Mouse (Mus musculus) E14TG2a.4 (cell line): ENCODE results near the gene Taf12.

Experiments used
- H3K27me3 ChIP-seq: 2 replicates; pipeline ENCODE4 v1.6.1; 2014; ENCODE audit warnings: low read length, control low read depth; ENCODE audit not compliant: insufficient read depth
- H3K36me3 ChIP-seq: 2 replicates; pipeline ENCODE4 v1.6.1; 2014; ENCODE audit warnings: low read length, control low read depth; ENCODE audit not compliant: insufficient read depth
- H3K4me1 ChIP-seq: replicated peaks from 2 replicates; pipeline ENCODE4 v1.6.1; 2014; ENCODE audit warnings: low read depth, low read length, control low read depth
- H3K4me3 ChIP-seq: replicated peaks from 2 replicates; pipeline ENCODE4 v1.5.1; 2014; ENCODE audit warnings: mild to moderate bottlenecking, low read length
- H3K9me3 ChIP-seq: 2 replicates; pipeline ENCODE4 v1.6.1; 2014; ENCODE audit warnings: low read length, control low read depth
- CTCF ChIP-seq: conservative IDR thresholded peaks from 2 replicates; pipeline ENCODE4 v1.5.1; 2014; ENCODE audit warnings: low read length
- NANOG ChIP-seq: IDR thresholded peaks from 2 replicates; pipeline ENCODE4 v1.6.1; 2014; ENCODE audit warnings: borderline replicate concordance, low read length, mixed read lengths
- POU5F1 ChIP-seq: IDR thresholded peaks from 2 replicates; pipeline ENCODE4 v1.6.1; 2014; ENCODE audit warnings: low read length, borderline replicate concordance

Taf12 gene

DNA sequence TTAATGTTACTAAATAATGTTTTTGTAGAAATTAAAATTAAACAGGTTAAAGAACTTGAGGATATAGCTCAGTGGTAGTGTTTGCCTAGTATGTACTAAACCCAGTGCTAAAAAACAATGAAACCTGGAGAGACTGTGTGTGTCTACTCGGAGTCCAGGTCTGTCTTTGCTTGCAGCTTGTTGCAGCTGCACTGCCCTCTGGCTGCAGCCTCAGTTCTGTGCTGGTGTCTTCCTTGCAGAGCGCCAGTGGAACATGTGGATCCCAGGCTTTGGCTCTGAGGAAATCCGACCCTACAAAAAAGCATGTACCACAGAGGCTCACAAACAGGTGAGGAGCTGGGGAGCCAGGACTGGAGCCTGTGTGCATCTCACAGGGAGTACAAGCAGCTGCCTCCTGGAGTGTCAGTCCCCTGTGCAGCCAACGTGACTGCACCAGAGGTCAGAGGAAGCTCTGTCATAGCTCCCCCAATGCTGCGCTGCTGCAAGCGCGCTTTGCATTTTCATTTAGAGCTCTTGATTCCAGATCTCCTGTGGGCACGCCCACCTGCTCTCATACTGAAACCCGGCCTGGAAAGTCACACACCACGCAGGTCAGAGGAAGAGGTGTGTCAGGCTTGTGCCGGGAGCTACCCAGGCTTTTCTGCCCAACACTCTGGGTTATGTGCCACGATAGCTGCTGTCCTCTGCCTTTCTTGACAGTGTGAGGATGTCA lies 17.6 kb downstream of the Taf12 start:
- no peaks in the 10 kb centered on the region for H3K27me3 ChIP-seq
- no peaks in the 10 kb centered on the region for H3K9me3 ChIP-seq
- peaks cover 31% of the 10 kb centered on the region for H3K36me3 ChIP-seq
- H3K4me3 ChIP-seq, result peak overlapping the region; percentile 27; the same call in 1 of the 2 replicates
- TF ChIP-seq POU5F1, result no peak
- TF ChIP-seq CTCF, result 0 out of 2 replicates have a peak, but pooled peaks have one; percentile 15
- TF ChIP-seq NANOG, result no peak
- H3K4me1 ChIP-seq, result peaks cover 54% of the 10 kb centered on the region

DNA sequence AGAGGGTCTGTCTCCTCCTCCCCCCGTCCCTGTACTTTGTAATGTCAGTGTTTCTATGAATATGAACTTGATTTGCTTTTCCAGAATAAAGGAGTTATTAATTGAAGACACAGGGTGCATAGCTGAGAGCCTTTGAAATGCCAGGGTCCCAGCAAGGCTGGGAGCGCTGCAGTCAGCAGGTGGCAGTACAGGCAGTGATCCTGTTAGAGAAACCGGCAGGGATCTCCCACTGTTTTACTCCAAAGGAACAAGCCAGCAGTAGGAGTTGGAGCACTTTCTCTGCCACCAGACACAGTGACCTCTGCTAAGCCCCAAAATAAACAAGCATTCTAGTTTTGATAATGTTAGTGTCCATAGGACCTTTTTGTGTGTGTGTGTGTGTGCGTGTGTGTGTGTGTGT lies 18.8 kb downstream of the Taf12 start:
- Histone ChIP-seq H3K4me1 (peaks cover 54% of the 10 kb centered on the region), H3K27me3 (no peaks in the 10 kb centered on the region), H3K4me3 (no peak overlapping the region), H3K9me3 (no peaks in the 10 kb centered on the region), H3K36me3 (peaks cover 31% of the 10 kb centered on the region)
- TF ChIP-seq NANOG (no peak), CTCF (peak; percentile 33)

DNA sequence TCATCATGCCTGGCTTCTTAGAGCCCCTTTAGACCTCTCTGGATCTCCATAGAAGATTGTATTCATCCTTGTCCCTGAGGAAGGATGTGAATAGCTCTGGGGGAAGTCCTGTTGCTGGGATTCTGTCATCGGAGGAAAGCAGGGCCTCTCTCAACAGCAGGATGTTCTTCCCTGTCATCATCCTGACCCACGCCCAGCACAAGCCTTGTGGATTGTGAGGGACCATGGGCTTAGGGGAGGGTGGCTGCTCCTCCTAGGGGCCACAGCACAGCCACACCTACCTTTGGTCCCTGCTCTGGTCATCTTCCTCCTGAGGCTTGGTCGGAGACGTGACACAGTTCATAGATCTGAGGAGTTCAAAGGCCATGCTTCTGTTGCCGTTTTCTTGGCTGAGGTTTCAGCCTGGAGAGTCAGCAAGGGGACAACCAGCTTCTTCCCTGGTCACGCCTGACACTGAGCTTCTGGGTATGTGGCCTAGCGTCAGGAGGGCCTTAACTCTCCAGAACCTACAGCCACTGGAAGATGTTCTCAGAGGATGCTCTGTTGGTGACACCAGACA lies 19.6 kb downstream of the Taf12 start:
- peaks cover 56% of the 10 kb centered on the region for H3K4me1 ChIP-seq
- no peaks in the 10 kb centered on the region for H3K9me3 ChIP-seq
- peaks cover 31% of the 10 kb centered on the region for H3K36me3 ChIP-seq
- no peak overlapping the region for H3K4me3 ChIP-seq
- H3K27me3 ChIP-seq, result no peaks in the 10 kb centered on the region
- TF ChIP-seq POU5F1 (no peak), CTCF (no peak), NANOG (no peak)

DNA sequence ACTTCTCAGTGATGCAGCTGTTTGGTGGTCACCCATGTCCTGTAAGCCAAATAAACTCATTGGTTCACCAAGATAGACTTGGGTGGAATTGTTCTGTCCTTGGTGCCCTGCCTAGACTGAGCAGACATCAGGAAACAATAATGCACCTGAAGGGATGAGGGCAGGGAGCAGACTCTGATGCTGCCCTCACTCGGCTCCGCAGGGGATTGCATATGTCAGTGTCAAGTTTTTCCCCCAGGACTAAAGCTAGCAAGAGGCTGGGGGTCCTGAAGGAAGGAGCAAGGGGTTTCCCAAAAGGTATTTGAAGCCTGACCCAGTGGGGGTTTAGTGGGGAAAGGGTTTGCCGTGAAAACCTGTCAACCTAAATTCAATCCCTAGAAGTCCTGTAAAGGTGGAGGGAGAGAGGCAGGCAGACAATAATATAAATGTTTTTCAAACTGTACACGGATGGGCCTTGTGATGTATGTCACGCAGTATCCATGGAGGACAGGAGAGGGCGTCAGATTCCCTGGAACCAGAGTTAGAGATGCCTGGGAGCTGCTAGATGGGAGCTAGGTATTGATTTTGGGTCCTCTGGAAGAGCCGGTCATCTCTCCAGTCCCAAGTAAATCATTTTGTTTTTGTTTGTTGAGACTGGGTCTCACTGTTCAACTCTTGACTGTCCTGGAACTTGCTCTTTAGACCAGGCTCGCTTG lies 21.7 kb downstream of the Taf12 start:
- no peak overlapping the region for H3K4me3 ChIP-seq
- H3K9me3 ChIP-seq, result no peaks in the 10 kb centered on the region
- no peaks in the 10 kb centered on the region for H3K27me3 ChIP-seq
- peaks cover 31% of the 10 kb centered on the region for H3K36me3 ChIP-seq
- TF ChIP-seq POU5F1 (no peak), NANOG (no peak), CTCF (peak; percentile 33)
- H3K4me1 ChIP-seq, result peaks cover 53% of the 10 kb centered on the region

DNA sequence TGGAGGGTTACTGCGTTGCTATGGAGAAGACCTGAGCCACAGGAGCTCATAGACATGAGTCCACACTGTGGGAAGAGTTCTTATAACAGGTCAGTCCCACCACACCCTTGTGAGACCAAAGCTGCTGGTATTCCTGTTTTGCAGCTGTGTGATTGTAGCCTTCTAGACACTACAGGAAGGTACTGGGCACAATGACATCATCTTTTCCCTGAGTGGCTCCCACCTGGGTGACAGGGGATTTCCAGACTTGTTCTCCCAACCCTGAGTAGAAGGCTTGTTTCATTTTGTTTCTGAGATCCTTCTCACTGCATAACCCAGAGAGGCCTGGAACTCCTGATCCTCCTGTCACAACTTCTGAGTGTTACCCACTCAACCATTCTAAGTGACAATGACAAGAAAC lies 25.7 kb downstream of the Taf12 start:
- TF ChIP-seq POU5F1 (no peak), NANOG (no peak), CTCF (no peak)
- peaks cover 4% of the 10 kb centered on the region; the same call in 1 of the 2 replicates for H3K36me3 ChIP-seq
- no peaks in the 10 kb centered on the region for H3K9me3 ChIP-seq
- no peaks in the 10 kb centered on the region for H3K27me3 ChIP-seq
- no peak overlapping the region for H3K4me3 ChIP-seq
- peaks cover 51% of the 10 kb centered on the region for H3K4me1 ChIP-seq

DNA sequence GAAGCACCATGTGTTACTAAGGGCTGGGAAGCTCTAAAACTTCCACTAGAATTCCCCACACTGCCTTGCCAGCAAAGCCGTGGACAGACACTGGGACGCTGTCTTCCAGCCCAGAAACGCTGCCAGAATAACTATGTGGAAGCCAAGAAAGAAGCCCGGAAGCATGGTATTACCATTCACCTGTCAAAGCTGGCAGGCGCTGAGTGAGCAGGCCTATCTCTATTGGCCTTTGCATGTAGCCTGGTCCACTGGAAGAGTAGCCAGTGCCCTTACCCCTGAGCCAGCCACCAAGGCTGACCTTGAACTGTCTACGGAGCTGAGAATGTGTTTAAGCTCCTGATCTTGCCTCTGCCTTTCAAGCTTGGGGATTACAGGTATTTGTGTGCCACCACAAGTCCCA lies 27.3 kb downstream of the Taf12 start:
- H3K36me3 ChIP-seq, result no peaks in the 10 kb centered on the region
- no peaks in the 10 kb centered on the region for H3K27me3 ChIP-seq
- peaks cover 54% of the 10 kb centered on the region for H3K4me1 ChIP-seq
- no peak overlapping the region for H3K4me3 ChIP-seq
- TF ChIP-seq POU5F1, result no peak
- TF ChIP-seq NANOG, result no peak
- TF ChIP-seq CTCF, result no peak
- no peaks in the 10 kb centered on the region for H3K9me3 ChIP-seq

DNA sequence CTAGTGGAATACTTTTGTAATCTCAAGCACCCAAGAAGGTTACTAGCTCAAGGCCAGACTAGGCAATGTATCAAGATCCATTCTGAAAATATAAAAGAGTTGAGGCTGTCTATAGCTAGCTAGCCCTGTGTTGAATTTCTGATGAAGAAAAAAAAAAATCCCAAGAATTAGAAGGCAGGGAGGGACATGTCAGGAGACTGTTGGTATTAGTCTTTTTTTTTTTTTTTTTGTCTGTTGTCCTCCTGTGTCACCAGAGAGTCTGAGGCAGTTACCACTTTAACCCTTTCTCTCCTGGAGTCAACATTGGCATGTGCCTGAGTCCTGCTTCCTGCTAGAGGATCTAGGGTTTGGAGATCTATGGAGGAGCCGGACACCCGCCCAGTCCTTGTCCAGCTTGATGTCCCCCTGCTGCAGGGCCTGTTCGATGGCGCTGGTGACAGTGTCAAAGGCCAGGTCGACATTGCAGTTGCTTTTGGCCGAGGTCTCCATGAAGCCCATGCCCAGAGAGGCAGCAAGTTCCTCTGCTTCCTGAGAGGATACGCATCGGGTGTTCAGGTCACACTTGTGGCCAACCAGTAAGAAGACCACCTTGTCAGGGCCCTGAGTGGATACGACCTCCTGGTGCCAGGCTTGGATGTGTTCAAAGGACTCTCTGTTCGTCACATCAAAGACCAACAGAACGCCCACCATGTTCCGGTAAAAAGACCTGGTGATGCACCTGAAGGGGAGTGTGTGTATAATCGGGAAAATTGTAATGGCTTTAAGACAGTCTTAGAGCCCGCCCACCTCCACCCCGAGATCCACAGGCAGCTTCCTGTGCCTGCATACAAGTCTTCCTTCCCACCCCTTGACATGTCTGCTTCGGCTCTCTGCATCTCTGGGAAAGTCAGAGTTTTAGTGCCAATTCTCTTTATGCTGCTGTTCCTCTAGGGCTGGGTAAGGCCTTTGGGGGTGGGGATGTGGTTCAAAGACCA lies 28.1 kb downstream of the Taf12 start:
- Histone ChIP-seq H3K27me3 (no peaks in the 10 kb centered on the region), H3K4me3 (peak overlapping the region; percentile 80), H3K36me3 (no peaks in the 10 kb centered on the region), H3K4me1 (peaks cover 58% of the 10 kb centered on the region), H3K9me3 (no peaks in the 10 kb centered on the region)
- no peak for TF ChIP-seq POU5F1
- no peak for TF ChIP-seq CTCF
- no peak for TF ChIP-seq NANOG
